Comparison of ENCODE assay signal across 8 mouse cellular contexts in genomic region chr8:120114315-120114841, GRCm38 (mm10). TPM values are rescaled to one million over a fixed set of nuclear protein-coding genes. Genes with fewer than 3 reads are reported as not detected.
DNase-seq lines count a peak whose midpoint lies in the region; ATAC-seq and TF ChIP-seq lines count a peak whose summit lies in the region.

No protein-coding gene starts in this region.

- peaks cover 15% of the 10 kb centered on the region; the same call in 1 of the 2 replicates for H3K27me3 ChIP-seq in heart, embryonic 12.5 days (replicated peaks)
- peaks cover 16% of the 10 kb centered on the region; the same call in 1 of the 2 replicates for H3K27me3 ChIP-seq in heart, embryonic 15.5 days
- H3K27me3 ChIP-seq in limb, embryonic 13.5 days = peaks cover 58% of the 10 kb centered on the region
- peaks cover 5% of the 10 kb centered on the region; the same call in 1 of the 2 replicates for H3K27me3 ChIP-seq in small intestine, adult 2 months (ENCODE audit: control insufficient read depth, insufficient read depth, low read length)

- peaks cover 41% of the 10 kb centered on the region for H3K4me1 ChIP-seq in heart, embryonic 12.5 days (replicated peaks)
- peaks cover 38% of the 10 kb centered on the region for H3K4me1 ChIP-seq in heart, embryonic 15.5 days (replicated peaks)
- peaks cover 15% of the 10 kb centered on the region for H3K4me1 ChIP-seq in limb, embryonic 13.5 days
- peaks cover 20% of the 10 kb centered on the region; the same call in 1 of the 2 replicates for H3K4me1 ChIP-seq in small intestine, adult 2 months (ENCODE audit: control insufficient read depth, insufficient read depth, insufficient read length, low read length)

- peaks cover 3% of the 10 kb centered on the region; the same call in 1 of the 2 replicates for H3K9me3 ChIP-seq in heart, embryonic 12.5 days (replicated peaks)
- no peaks in the 10 kb centered on the region for H3K9me3 ChIP-seq in heart, embryonic 15.5 days (replicated peaks)
- H3K9me3 ChIP-seq in limb, embryonic 13.5 days = no peaks in the 10 kb centered on the region

- WGBS in heart, embryonic 12.5 days = 1% methylated on average over 45 of the region's 46 CpGs
- 1% methylated on average over 46 of the region's 46 CpGs for WGBS in heart, embryonic 15.5 days
- 1% methylated on average over 36 of the region's 46 CpGs for WGBS in limb, embryonic 13.5 days
- 1% methylated on average over 46 of the region's 46 CpGs for WGBS in small intestine, adult 2 months

- peak overlapping the region; percentile 89 for H3K4me2 ChIP-seq in heart, embryonic 12.5 days
- peak overlapping the region; percentile 97 for H3K4me2 ChIP-seq in heart, embryonic 15.5 days
- H3K4me2 ChIP-seq in limb, embryonic 13.5 days (replicated peaks) = peak overlapping the region; percentile 96

- peak; percentile 40 for ATAC-seq in heart, embryonic 12.5 days (ENCODE audit: insufficient number of reproducible peaks, low FRiP score)
- peak; percentile 43 for ATAC-seq in heart, embryonic 15.5 days (replicated peaks; ENCODE audit: insufficient number of reproducible peaks, insufficient read depth, low FRiP score, low read depth)
- no peak; the same call in none of the 2 replicates for ATAC-seq in limb, embryonic 13.5 days (ENCODE audit: low FRiP score, low read depth)

- peak overlapping the region; percentile 85 for H3K9ac ChIP-seq in heart, embryonic 12.5 days
- peak overlapping the region; percentile 85 for H3K9ac ChIP-seq in heart, embryonic 15.5 days
- H3K9ac ChIP-seq in limb, embryonic 13.5 days = peak overlapping the region; percentile 72

- peak overlapping the region; percentile 79 for H3K4me3 ChIP-seq in heart, embryonic 12.5 days
- H3K4me3 ChIP-seq in heart, embryonic 15.5 days = peak overlapping the region; percentile 85
- peak overlapping the region; percentile 69 for H3K4me3 ChIP-seq in limb, embryonic 13.5 days
- peak overlapping the region; percentile 69 for H3K4me3 ChIP-seq in small intestine, adult 2 months (ENCODE audit: low read depth, low read length)

- no peak for TF ChIP-seq CTCF in small intestine, adult 2 months (IDR thresholded peaks at IDR 0.05; ENCODE audit: extremely low read depth, insufficient read length, insufficient replicate concordance, low read depth, low read length)

- no peak for DNase-seq in heart, postnatal 4 days
- DNase-seq in CD4-positive, CD25-positive, alpha-beta regulatory T cell, adult 2 months (ENCODE audit: low read depth, low spot score) = peak; percentile 58
- DNase-seq in adrenal gland, postnatal 25 days = peak; percentile 64
- DNase-seq in gastrocnemius, adult 18-20 months (ENCODE audit: low spot score) = no peak

- TF ChIP-seq POLR2A in small intestine, adult 2 months (IDR thresholded peaks at IDR 0.05; ENCODE audit: low read depth, low read length) = no peak

- H3K36me3 ChIP-seq in heart, embryonic 12.5 days = no peaks in the 10 kb centered on the region
- no peaks in the 10 kb centered on the region for H3K36me3 ChIP-seq in heart, embryonic 15.5 days
- no peaks in the 10 kb centered on the region for H3K36me3 ChIP-seq in limb, embryonic 13.5 days
- H3K36me3 ChIP-seq in small intestine, adult 2 months (ENCODE audit: control insufficient read depth, insufficient read depth, low read length) = no peaks in the 10 kb centered on the region

- H3K27ac ChIP-seq in heart, embryonic 12.5 days (ENCODE audit: poor library complexity, severe bottlenecking) = peak overlapping the region; percentile 42
- H3K27ac ChIP-seq in heart, embryonic 15.5 days = peak overlapping the region; percentile 38
- H3K27ac ChIP-seq in limb, embryonic 13.5 days = no peak overlapping the region
- H3K27ac ChIP-seq in small intestine, adult 2 months (ENCODE audit: insufficient read depth, low read depth, low read length) = 0 out of 2 replicates have a peak overlapping the region, but pooled peaks have one; percentile 7

RNA-seq across cellular contexts. Expression of gene 6430548M08Rik, which starts 0.4 kb away (rescaled TPM):
- 13.8 and 14.4 TPM in 2 replicates for polyA plus RNA-seq in heart, embryonic 12.5 days (2016; fragmentation: Nextera tagmentation; extraction: Ambion mirVana)
- 10 to 100 TPM; 19.3 to 23.8 TPM for total RNA-seq in heart, postnatal 4 days (2021)
- 111 and 165 TPM in 2 replicates for total RNA-seq in adrenal gland, postnatal 25 days (2021)
- polyA plus RNA-seq in heart, embryonic 15.5 days (2015; fragmentation: Nextera tagmentation; extraction: Ambion mirVana) = 6.6 and 8.3 TPM in 2 replicates
- polyA plus RNA-seq in limb, embryonic 13.5 days (2015; fragmentation: Nextera tagmentation; extraction: Ambion mirVana) = 3.3 and 3.4 TPM in 2 replicates
- 8.0 and 22.6 TPM in 2 replicates for polyA plus RNA-seq in small intestine, adult 2 months (2012; rRNA removed)
- total RNA-seq in gastrocnemius, adult 18-20 months (2021) = 10 to 100 TPM; 23.3 to 45.0 TPM

RNA-seq across cellular contexts. Expression of gene Zdhhc7, which starts 13.1 kb away (rescaled TPM):
- polyA plus RNA-seq in heart, embryonic 12.5 days (2016; fragmentation: Nextera tagmentation; extraction: Ambion mirVana) = 33.9 and 34.9 TPM in 2 replicates
- 10 to 100 TPM; 39.5 to 40.8 TPM for total RNA-seq in heart, postnatal 4 days (2021)
- total RNA-seq in adrenal gland, postnatal 25 days (2021) = 58.5 and 60.1 TPM in 2 replicates
- 30.7 and 38.6 TPM in 2 replicates for polyA plus RNA-seq in heart, embryonic 15.5 days (2015; fragmentation: Nextera tagmentation; extraction: Ambion mirVana)
- polyA plus RNA-seq in limb, embryonic 13.5 days (2015; fragmentation: Nextera tagmentation; extraction: Ambion mirVana) = 31.6 and 32.8 TPM in 2 replicates
- 99.7 and 172 TPM in 2 replicates for polyA plus RNA-seq in small intestine, adult 2 months (2012; rRNA removed)
- 10 to 100 TPM; 20.4 to 24.6 TPM for total RNA-seq in gastrocnemius, adult 18-20 months (2021)

Comparison
In these comparisons a context has a peak if more than half of its experiments do, and no peak if none do; other contexts are left out.
1. DNase-seq: peak in CD4-positive, CD25-positive, alpha-beta regulatory T cell, adult 2 months (single experiment) and adrenal gland, postnatal 25 days (single experiment); none in heart, postnatal 4 days (single experiment) and gastrocnemius, adult 18-20 months (single experiment).
2. Peak in every context shown above with its lines, with median percentiles within 50 percentile points of each other: H3K4me2 ChIP-seq, H3K4me3 ChIP-seq and H3K9ac ChIP-seq.